Mouse (Mus musculus) heart, embryonic 11.5 days (tissue): ENCODE data around the gene Smim20. TPM values are rescaled to one million over a fixed set of nuclear protein-coding genes. Genes with fewer than 3 reads are reported as not detected.

Experiments
- ATAC-seq: fragments of 200-750 bp; cut with Nextera tagmentation; replicated peaks from 2 replicates; pipeline ENCODE4 v1.8.0; 2017; ENCODE audit warnings: moderate library complexity; ENCODE audit not compliant: insufficient number of reproducible peaks, low FRiP score, low TSS enrichment
- H3K27ac ChIP-seq: fragments of 300-500 bp; sonication (generic); 2 replicates; pipeline ENCODE4 v1.5.1; 2014; ENCODE audit warnings: mild to moderate bottlenecking, low read depth, low read length
- H3K27me3 ChIP-seq: fragments of 300-500 bp; sonication (generic); 2 replicates; pipeline ENCODE4 v1.6.1; 2014; ENCODE audit warnings: mild to moderate bottlenecking, low read length, mixed read lengths; ENCODE audit not compliant: control insufficient read depth, insufficient read depth
- H3K36me3 ChIP-seq: fragments of 300-500 bp; sonication (generic); 2 replicates; pipeline ENCODE4 v1.6.1; 2014; ENCODE audit warnings: mild to moderate bottlenecking, low read length, moderate library complexity, mixed read lengths; ENCODE audit not compliant: control insufficient read depth, insufficient read depth
- H3K4me1 ChIP-seq: fragments of 300-500 bp; sonication (generic); 2 replicates; pipeline ENCODE4 v1.6.1; 2014; ENCODE audit warnings: low read length; ENCODE audit not compliant: control insufficient read depth, insufficient read depth
- H3K4me2 ChIP-seq: fragments of 300-500 bp; sonication (generic); 2 replicates; pipeline ENCODE4 v1.6.1; 2014; ENCODE audit warnings: mild to moderate bottlenecking, moderate library complexity
- H3K4me3 ChIP-seq: fragments of 300-500 bp; sonication (generic); 2 replicates; pipeline ENCODE4 v1.5.1; 2014; ENCODE audit warnings: low read depth, low read length
- H3K9ac ChIP-seq: fragments of 300-500 bp; sonication (generic); 2 replicates; pipeline ENCODE4 v1.6.1; 2014; ENCODE audit warnings: mild to moderate bottlenecking, low read depth, low read length, moderate library complexity
- H3K9me3 ChIP-seq: fragments of 300-500 bp; sonication (generic); replicated peaks from 2 replicates; pipeline ENCODE4 v1.6.1; 2016; ENCODE audit warnings: low read length; ENCODE audit not compliant: control insufficient read depth
- WGBS: fragments of 180-500 bp; shearing (Covaris S2); extraction: QIAGEN DNeasy Blood & Tissue Kit; methylation state at CpG from one replicate; pipeline ENCODE4 v1.1.7; 2014; ENCODE audit not compliant: insufficient replicate concordance; 5-methylcytosine and 5-hydroxymethylcytosine counted together
- polyA plus RNA-seq: library from polyadenylated mRNA; unstranded; fragments of >200 nt; fragmentation: Nextera tagmentation; extraction: Ambion mirVana; gene quantifications from 2 replicates; pipeline ENCODE4 v1.2.1, GENCODE M21; 2014

Gene Smim20
- polyA plus RNA-seq, 1 experiment from 2014 or later = 146 TPM

- WGBS = 78% methylated on average over 4 of the region's 4 CpGs
- no peak overlapping the region for H3K4me3 ChIP-seq
- no peak overlapping the region for H3K9ac ChIP-seq
- H3K36me3 ChIP-seq = peaks cover 6% of the 10 kb centered on the region; the same call in 1 of the 2 replicates
- peaks cover 13% of the 10 kb centered on the region for H3K4me1 ChIP-seq
- H3K27me3 ChIP-seq = no peaks in the 10 kb centered on the region
- H3K27ac ChIP-seq = no peak overlapping the region
- H3K9me3 ChIP-seq = no peaks in the 10 kb centered on the region
- no peak overlapping the region for H3K4me2 ChIP-seq
- ATAC-seq = no peak
Measured at GRCm38 (mm10) chr5:53282487-53282886, 15.6 kb downstream of the Smim20 start.

- 63% methylated on average over 2 of the region's 2 CpGs for WGBS
- H3K9me3 ChIP-seq = no peaks in the 10 kb centered on the region
- H3K4me2 ChIP-seq = no peak overlapping the region
- H3K4me3 ChIP-seq = no peak overlapping the region
- no peaks in the 10 kb centered on the region for H3K36me3 ChIP-seq
- H3K27me3 ChIP-seq = no peaks in the 10 kb centered on the region
- H3K4me1 ChIP-seq = peaks cover 7% of the 10 kb centered on the region
- H3K9ac ChIP-seq = no peak overlapping the region
- no peak overlapping the region for H3K27ac ChIP-seq
- ATAC-seq = no peak
Measured at GRCm38 (mm10) chr5:53286406-53286805, 19.5 kb downstream of the Smim20 start.

GRCm38 (mm10) chr5:53289438-53289837, 22.6 kb downstream of the Smim20 start:
- H3K4me1 ChIP-seq = peaks cover 7% of the 10 kb centered on the region
- H3K9ac ChIP-seq = no peak overlapping the region
- no peaks in the 10 kb centered on the region for H3K27me3 ChIP-seq
- WGBS = 37% methylated on average over 9 of the region's 9 CpGs
- H3K36me3 ChIP-seq = no peaks in the 10 kb centered on the region
- no peak for ATAC-seq
- no peaks in the 10 kb centered on the region for H3K9me3 ChIP-seq
- no peak overlapping the region for H3K4me3 ChIP-seq
- H3K4me2 ChIP-seq = no peak overlapping the region
- no peak overlapping the region for H3K27ac ChIP-seq

- H3K27ac ChIP-seq = no peak overlapping the region
- H3K4me2 ChIP-seq = no peak overlapping the region
- H3K9me3 ChIP-seq = no peaks in the 10 kb centered on the region
- H3K4me3 ChIP-seq = no peak overlapping the region
- WGBS = 86% methylated on average over 5 of the region's 5 CpGs
- no peaks in the 10 kb centered on the region for H3K36me3 ChIP-seq
- no peaks in the 10 kb centered on the region for H3K4me1 ChIP-seq
- no peak overlapping the region for H3K9ac ChIP-seq
- no peaks in the 10 kb centered on the region for H3K27me3 ChIP-seq
- no peak for ATAC-seq
Measured at GRCm38 (mm10) chr5:53294627-53295026, 27.7 kb downstream of the Smim20 start.

- Histone ChIP-seq H3K36me3 (no peaks in the 10 kb centered on the region), H3K4me2 (no peak overlapping the region), H3K9me3 (no peaks in the 10 kb centered on the region), H3K27ac (no peak overlapping the region), H3K4me1 (no peaks in the 10 kb centered on the region), H3K27me3 (no peaks in the 10 kb centered on the region), H3K4me3 (no peak overlapping the region), H3K9ac (no peak overlapping the region)
- ATAC-seq = no peak
- 74% methylated on average over 4 of the region's 4 CpGs for WGBS
Measured at GRCm38 (mm10) chr5:53296961-53297360, 30.1 kb downstream of the Smim20 start.

GRCm38 (mm10) chr5:53301496-53301895, 34.6 kb downstream of the Smim20 start:
- 73% methylated on average over 8 of the region's 8 CpGs for WGBS
- Histone ChIP-seq H3K27me3 (no peaks in the 10 kb centered on the region), H3K9ac (no peak overlapping the region), H3K4me3 (no peak overlapping the region), H3K27ac (no peak overlapping the region), H3K4me1 (no peaks in the 10 kb centered on the region), H3K4me2 (no peak overlapping the region), H3K9me3 (no peaks in the 10 kb centered on the region), H3K36me3 (no peaks in the 10 kb centered on the region)
- no peak for ATAC-seq

- no peak for ATAC-seq
- H3K9ac ChIP-seq = no peak overlapping the region
- WGBS = 72% methylated on average over 10 of the region's 10 CpGs
Measured at GRCm38 (mm10) chr5:53302895-53303670, 36.2 kb downstream of the Smim20 start.

GRCm38 (mm10) chr5:53303941-53304340, 37.1 kb downstream of the Smim20 start:
- Histone ChIP-seq H3K4me1 (no peaks in the 10 kb centered on the region), H3K4me3 (no peak overlapping the region), H3K9ac (no peak overlapping the region), H3K27me3 (no peaks in the 10 kb centered on the region), H3K27ac (no peak overlapping the region), H3K9me3 (no peaks in the 10 kb centered on the region), H3K36me3 (no peaks in the 10 kb centered on the region), H3K4me2 (no peak overlapping the region)
- WGBS = 92% methylated on average over 6 of the region's 6 CpGs
- ATAC-seq = no peak

More at GRCm38 (mm10) chr5:53302895-53303670, 36.2 kb downstream of the Smim20 start:
- Histone ChIP-seq H3K27me3 (no peaks in the 10 kb centered on the region), H3K4me2 (no peak overlapping the region), H3K4me1 (no peaks in the 10 kb centered on the region), H3K4me3 (no peak overlapping the region), H3K9me3 (no peaks in the 10 kb centered on the region), H3K36me3 (no peaks in the 10 kb centered on the region), H3K27ac (no peak overlapping the region)

GRCm38 (mm10) chr5:53304936-53305335, 38.1 kb downstream of the Smim20 start:
- no peak for ATAC-seq

More at GRCm38 (mm10) chr5:53304936-53305335, 38.1 kb downstream of the Smim20 start:
- Histone ChIP-seq H3K27me3 (no peaks in the 10 kb centered on the region), H3K9ac (no peak overlapping the region), H3K4me2 (no peak overlapping the region), H3K27ac (no peak overlapping the region), H3K36me3 (no peaks in the 10 kb centered on the region), H3K4me3 (no peak overlapping the region), H3K9me3 (no peaks in the 10 kb centered on the region), H3K4me1 (no peaks in the 10 kb centered on the region)
- WGBS = 60% methylated on average over 4 of the region's 4 CpGs
